In the genomic region with DNA sequence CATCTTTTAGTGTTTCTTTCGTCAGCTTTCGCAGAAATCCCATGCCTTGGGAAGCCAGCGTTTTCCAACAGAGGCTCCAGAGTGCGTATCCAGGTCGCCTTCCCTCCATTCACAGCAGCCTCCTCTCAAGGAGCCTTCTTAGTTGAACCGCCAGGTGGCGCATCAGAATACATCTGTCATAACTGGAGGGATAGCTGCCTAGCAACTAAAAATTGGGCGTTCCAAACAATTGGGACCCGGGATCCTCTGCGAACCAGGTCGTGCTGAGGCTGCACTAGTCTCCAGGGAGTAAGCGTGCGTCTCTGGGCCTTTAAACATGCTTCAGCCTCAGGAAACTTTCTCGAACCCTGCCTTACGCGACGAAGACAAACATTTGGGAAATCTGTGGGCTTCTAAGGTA, we compare ENCODE assay signal across 8 mouse cellular contexts. TPM values are rescaled to one million over a fixed set of nuclear protein-coding genes. Genes with fewer than 3 reads are reported as not detected.
DNase-seq lines count a peak whose midpoint lies in the region; ATAC-seq and TF ChIP-seq lines count a peak whose summit lies in the region.

No protein-coding gene starts in this region.

- no peak overlapping the region for H3K4me3 ChIP-seq in bone marrow, adult 2 months (replicated peaks; ENCODE audit: control insufficient read depth, low read depth, low read length)
- peak overlapping the region; percentile 30 for H3K4me3 ChIP-seq in embryonic facial prominence, embryonic 14.5 days (ENCODE audit: low read depth, low read length)
- H3K4me3 ChIP-seq in limb, embryonic 14.5 days (replicated peaks; ENCODE audit: low read length), result no peak overlapping the region; the same call in 1 of the 2 replicates
- peak overlapping the region; percentile 24 for H3K4me3 ChIP-seq in midbrain, postnatal 0 days (ENCODE audit: low read depth, low read length)

- peak; percentile 84 for ATAC-seq in embryonic facial prominence, embryonic 14.5 days (ENCODE audit: low read depth)
- peak; percentile 85 for ATAC-seq in limb, embryonic 14.5 days (ENCODE audit: low FRiP score, low read depth)
- ATAC-seq in midbrain, postnatal 0 days (ENCODE audit: low FRiP score), result peak; percentile 69

- H3K27ac ChIP-seq in bone marrow, adult 2 months (ENCODE audit: control insufficient read depth, insufficient read depth, low read depth, low read length, poor library complexity), result no peak overlapping the region
- no peak overlapping the region for H3K27ac ChIP-seq in embryonic facial prominence, embryonic 14.5 days (replicated peaks; ENCODE audit: low read depth, low read length)
- no peak overlapping the region for H3K27ac ChIP-seq in limb, embryonic 14.5 days (replicated peaks; ENCODE audit: low read depth, low read length)
- H3K27ac ChIP-seq in midbrain, postnatal 0 days (ENCODE audit: low read depth, low read length), result peak overlapping the region; percentile 64

- H3K9me3 ChIP-seq in embryonic facial prominence, embryonic 14.5 days (ENCODE audit: control insufficient read depth, low read length), result no peaks in the 10 kb centered on the region
- H3K9me3 ChIP-seq in limb, embryonic 14.5 days (ENCODE audit: control insufficient read depth, low read length), result no peaks in the 10 kb centered on the region
- no peaks in the 10 kb centered on the region for H3K9me3 ChIP-seq in midbrain, postnatal 0 days (ENCODE audit: low read length)

- no peak for TF ChIP-seq POLR2A in bone marrow, adult 2 months (IDR thresholded peaks at IDR 0.05; ENCODE audit: borderline replicate concordance, control insufficient read depth, low read depth, low read length)
- no peak for TF ChIP-seq POLR2A in limb, embryonic 14.5 days (IDR thresholded peaks at IDR 0.05; ENCODE audit: borderline replicate concordance, extremely low read depth, insufficient read depth, insufficient read length)

- H3K27me3 ChIP-seq in embryonic facial prominence, embryonic 14.5 days (replicated peaks; ENCODE audit: control insufficient read depth, insufficient read depth, low read length), result peaks cover 26% of the 10 kb centered on the region
- H3K27me3 ChIP-seq in limb, embryonic 14.5 days (ENCODE audit: control insufficient read depth, insufficient read depth, low read length), result peaks cover 22% of the 10 kb centered on the region
- H3K27me3 ChIP-seq in midbrain, postnatal 0 days (ENCODE audit: insufficient read depth, low read length), result no peaks in the 10 kb centered on the region

- 2% methylated on average over 17 of the region's 17 CpGs for WGBS in bone marrow, adult 2 months
- WGBS in embryonic facial prominence, embryonic 14.5 days, result 1% methylated on average over 17 of the region's 17 CpGs
- WGBS in limb, embryonic 14.5 days, result 4% methylated on average over 17 of the region's 17 CpGs
- 2% methylated on average over 17 of the region's 17 CpGs for WGBS in midbrain, postnatal 0 days

- H3K36me3 ChIP-seq in embryonic facial prominence, embryonic 14.5 days (ENCODE audit: control insufficient read depth, insufficient read depth, low read length), result no peaks in the 10 kb centered on the region
- H3K36me3 ChIP-seq in limb, embryonic 14.5 days (ENCODE audit: control insufficient read depth, insufficient read depth, low read length), result no peaks in the 10 kb centered on the region
- no peaks in the 10 kb centered on the region for H3K36me3 ChIP-seq in midbrain, postnatal 0 days (ENCODE audit: insufficient read depth, low read length)

- peak; percentile 66 for TF ChIP-seq CTCF in bone marrow, adult 2 months (IDR thresholded peaks at IDR 0.05; ENCODE audit: control insufficient read depth, insufficient read depth, low read length)
- TF ChIP-seq CTCF in midbrain, postnatal 0 days (IDR thresholded peaks at IDR 0.05), result peak; percentile 94

- H3K4me2 ChIP-seq in embryonic facial prominence, embryonic 14.5 days (ENCODE audit: low read depth, low read length), result peak overlapping the region; percentile 60
- peak overlapping the region; percentile 45 for H3K4me2 ChIP-seq in limb, embryonic 14.5 days (replicated peaks; ENCODE audit: low read depth, low read length, severe bottlenecking)
- peak overlapping the region; percentile 42 for H3K4me2 ChIP-seq in midbrain, postnatal 0 days (ENCODE audit: low read depth, low read length, poor library complexity, severe bottlenecking)

- peak overlapping the region; percentile 38; the same call in 1 of the 2 replicates for H3K9ac ChIP-seq in embryonic facial prominence, embryonic 14.5 days (ENCODE audit: low read depth, low read length)
- no peak overlapping the region for H3K9ac ChIP-seq in limb, embryonic 14.5 days (ENCODE audit: low read depth, low read length, severe bottlenecking)
- H3K9ac ChIP-seq in midbrain, postnatal 0 days (replicated peaks; ENCODE audit: low read length, poor library complexity, severe bottlenecking), result no peak overlapping the region

- peaks cover 1% of the 10 kb centered on the region for H3K4me1 ChIP-seq in bone marrow, adult 2 months (ENCODE audit: control insufficient read depth, insufficient read depth, low read length)
- H3K4me1 ChIP-seq in embryonic facial prominence, embryonic 14.5 days (ENCODE audit: control insufficient read depth, insufficient read depth, low read length), result peaks cover 4% of the 10 kb centered on the region; the same call in 1 of the 2 replicates
- peaks cover 8% of the 10 kb centered on the region; the same call in 1 of the 2 replicates for H3K4me1 ChIP-seq in limb, embryonic 14.5 days (ENCODE audit: control insufficient read depth, insufficient read depth, low read length)
- H3K4me1 ChIP-seq in midbrain, postnatal 0 days (ENCODE audit: insufficient read depth, low read length), result peaks cover 3% of the 10 kb centered on the region; the same call in 1 of the 2 replicates

- peak; percentile 92 for DNase-seq in 416B (ENCODE audit: low read depth)
- DNase-seq in embryonic facial prominence, embryonic 14.5 days (ENCODE audit: low spot score), result peak; percentile 96
- peak; percentile 80 to 81 for DNase-seq in heart, adult 9 months (ENCODE audit: low spot score in 2 of 2)
- DNase-seq in kidney, adult 9 months, result peak; percentile 89
- DNase-seq in limb, embryonic 14.5 days (ENCODE audit: low spot score), result peak; percentile 94
- peak; percentile 96 for DNase-seq in midbrain, postnatal 0 days (ENCODE audit: low spot score)
- DNase-seq in spleen, postnatal 10 days (ENCODE audit: low spot score in 2 of 2), result peak; percentile 70 to 87

RNA-seq across cellular contexts. Expression of a gene that starts 1.0 kb away (rescaled TPM):
- polyA plus RNA-seq in bone marrow, adult 2 months (2011; ENCODE audit: insufficient read depth, insufficient read length, low replicate concordance, missing spikeins), result not detected in 2 replicates
- 2.2 and 2.5 TPM in 2 replicates for polyA plus RNA-seq in embryonic facial prominence, embryonic 14.5 days (2014; fragmentation: Nextera tagmentation; extraction: Ambion mirVana)
- 0.39 and 0.42 TPM in 2 replicates for polyA plus RNA-seq in limb, embryonic 14.5 days (2012; rRNA removed)
- 0.82 and 0.83 TPM in 2 replicates for polyA plus RNA-seq in limb, embryonic 14.5 days (2014; fragmentation: Nextera tagmentation; extraction: Ambion mirVana)
- total RNA-seq in midbrain, postnatal 0 days (2014; rRNA removed), result 10.1 and 16.1 TPM in 2 replicates
- 19.8 and 22.9 TPM in 2 replicates for polyA plus RNA-seq in midbrain, postnatal 0 days (2015; fragmentation: Nextera tagmentation; extraction: Ambion mirVana)

RNA-seq across cellular contexts. Expression of a gene that starts 3.4 kb away (rescaled TPM):
- not detected in 2 replicates for polyA plus RNA-seq in bone marrow, adult 2 months (2011; ENCODE audit: insufficient read depth, insufficient read length, low replicate concordance, missing spikeins)
- 0.63 and 1.1 TPM in 2 replicates for polyA plus RNA-seq in embryonic facial prominence, embryonic 14.5 days (2014; fragmentation: Nextera tagmentation; extraction: Ambion mirVana)
- polyA plus RNA-seq in limb, embryonic 14.5 days (2012; rRNA removed), result 0.13 and 0.27 TPM in 2 replicates
- 0.30 TPM in 1 of 2 replicates, not detected in the other for polyA plus RNA-seq in limb, embryonic 14.5 days (2014; fragmentation: Nextera tagmentation; extraction: Ambion mirVana)
- total RNA-seq in midbrain, postnatal 0 days (2014; rRNA removed), result 2.4 and 3.4 TPM in 2 replicates
- polyA plus RNA-seq in midbrain, postnatal 0 days (2015; fragmentation: Nextera tagmentation; extraction: Ambion mirVana), result 3.8 and 4.4 TPM in 2 replicates

RNA-seq across cellular contexts. Expression of a gene that starts 25.0 kb away (rescaled TPM):
- polyA plus RNA-seq in bone marrow, adult 2 months (2011; ENCODE audit: insufficient read depth, insufficient read length, low replicate concordance, missing spikeins), result 17.3 and 20.8 TPM in 2 replicates
- 46.3 and 46.8 TPM in 2 replicates for polyA plus RNA-seq in embryonic facial prominence, embryonic 14.5 days (2014; fragmentation: Nextera tagmentation; extraction: Ambion mirVana)
- polyA plus RNA-seq in limb, embryonic 14.5 days (2012; rRNA removed), result 10.8 and 14.8 TPM in 2 replicates
- 43.9 and 48.2 TPM in 2 replicates for polyA plus RNA-seq in limb, embryonic 14.5 days (2014; fragmentation: Nextera tagmentation; extraction: Ambion mirVana)
- 35.6 and 50.2 TPM in 2 replicates for total RNA-seq in midbrain, postnatal 0 days (2014; rRNA removed)
- 40.4 and 41.7 TPM in 2 replicates for polyA plus RNA-seq in midbrain, postnatal 0 days (2015; fragmentation: Nextera tagmentation; extraction: Ambion mirVana)

RNA-seq across cellular contexts. Expression of a gene that starts 34.2 kb away (rescaled TPM):
- 9.1 and 14.8 TPM in 2 replicates for polyA plus RNA-seq in bone marrow, adult 2 months (2011; ENCODE audit: insufficient read depth, insufficient read length, low replicate concordance, missing spikeins)
- 40.2 and 40.4 TPM in 2 replicates for polyA plus RNA-seq in embryonic facial prominence, embryonic 14.5 days (2014; fragmentation: Nextera tagmentation; extraction: Ambion mirVana)
- 16.3 and 25.7 TPM in 2 replicates for polyA plus RNA-seq in limb, embryonic 14.5 days (2012; rRNA removed)
- polyA plus RNA-seq in limb, embryonic 14.5 days (2014; fragmentation: Nextera tagmentation; extraction: Ambion mirVana), result 33.1 and 40.4 TPM in 2 replicates
- total RNA-seq in midbrain, postnatal 0 days (2014; rRNA removed), result 7.0 and 11.3 TPM in 2 replicates
- polyA plus RNA-seq in midbrain, postnatal 0 days (2015; fragmentation: Nextera tagmentation; extraction: Ambion mirVana), result 43.2 and 44.1 TPM in 2 replicates

RNA-seq across cellular contexts. Expression of a gene that starts 53.8 kb away (rescaled TPM):
- polyA plus RNA-seq in bone marrow, adult 2 months (2011; ENCODE audit: insufficient read depth, insufficient read length, low replicate concordance, missing spikeins), result 1.3 and 3.9 TPM in 2 replicates
- polyA plus RNA-seq in embryonic facial prominence, embryonic 14.5 days (2014; fragmentation: Nextera tagmentation; extraction: Ambion mirVana), result 16.3 and 17.9 TPM in 2 replicates
- 14.2 and 14.3 TPM in 2 replicates for polyA plus RNA-seq in limb, embryonic 14.5 days (2012; rRNA removed)
- polyA plus RNA-seq in limb, embryonic 14.5 days (2014; fragmentation: Nextera tagmentation; extraction: Ambion mirVana), result 12.9 and 13.3 TPM in 2 replicates
- 77.6 and 84.9 TPM in 2 replicates for total RNA-seq in midbrain, postnatal 0 days (2014; rRNA removed)
- 80.1 and 86.0 TPM in 2 replicates for polyA plus RNA-seq in midbrain, postnatal 0 days (2015; fragmentation: Nextera tagmentation; extraction: Ambion mirVana)

Comparison
In these comparisons a context has a peak if more than half of its experiments do, and no peak if none do; other contexts are left out.
1. H3K4me3 ChIP-seq: peak in embryonic facial prominence, embryonic 14.5 days (single experiment) and midbrain, postnatal 0 days (single experiment); none in bone marrow, adult 2 months (single experiment) and limb, embryonic 14.5 days (single experiment).
2. Peak in every context shown above with its lines, with median percentiles within 50 percentile points of each other: DNase-seq, ATAC-seq and H3K4me2 ChIP-seq.